Mouse (Mus musculus) urinary bladder, adult 2 months (tissue): ENCODE measurements at regions not wholly inside any gene's neighbourhood (a gene's known extent, or its start where the extent isn't known, plus 50 kb on each side); places are given as distances from the start of the nearest gene placed in this dataset.
"Not testable (repeated sequence)": the region's sequence is repeated elsewhere in the genome, so short reads cannot be mapped to it uniquely, and the experiment has no call there.

Source experiments
- DNase-seq: peaks from one replicate; pipeline ENCODE4 v3.0.0; 2022; ENCODE audit warnings: low spot score

- no peak for DNase-seq
Observed at GRCm38 (mm10) chr13:39566491-39566890, 605.8 kb upstream of the Slc35b3 start.

DNA sequence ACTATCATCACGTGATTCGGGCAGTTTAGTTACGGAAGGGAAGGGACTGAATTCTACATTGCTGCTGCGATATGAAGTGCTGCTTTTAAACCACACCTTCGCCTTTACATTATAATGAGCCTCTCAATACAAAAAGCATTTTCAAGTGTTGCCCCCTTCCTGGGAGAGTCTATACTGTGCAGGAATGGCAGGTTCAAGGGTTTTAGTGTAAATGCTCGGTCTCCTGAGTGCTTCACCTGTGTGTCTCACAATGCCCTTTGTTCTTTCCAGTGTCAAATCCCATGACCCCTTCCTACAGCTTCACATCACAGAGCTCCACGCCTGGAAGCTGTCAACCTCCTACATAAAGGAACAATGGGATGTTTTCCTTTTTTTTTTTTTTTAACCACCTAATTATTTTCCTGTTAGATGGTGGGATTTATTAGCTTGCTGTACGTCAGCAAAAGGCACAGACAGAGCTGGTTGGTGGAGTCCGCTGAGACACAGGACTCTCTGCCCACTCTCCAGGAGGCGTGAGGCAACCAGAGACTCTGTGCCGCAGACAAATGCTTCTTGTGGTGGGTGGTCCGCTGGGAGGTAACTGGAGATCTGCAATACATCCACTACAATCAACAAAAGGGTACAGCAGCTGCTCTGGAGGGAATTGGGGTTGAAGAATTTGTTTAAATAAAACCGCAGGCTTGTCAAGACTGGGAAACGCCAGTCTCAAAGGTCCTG, 577.2 kb upstream of the Slc35b3 start:
- DNase-seq, result no peak

DNA sequence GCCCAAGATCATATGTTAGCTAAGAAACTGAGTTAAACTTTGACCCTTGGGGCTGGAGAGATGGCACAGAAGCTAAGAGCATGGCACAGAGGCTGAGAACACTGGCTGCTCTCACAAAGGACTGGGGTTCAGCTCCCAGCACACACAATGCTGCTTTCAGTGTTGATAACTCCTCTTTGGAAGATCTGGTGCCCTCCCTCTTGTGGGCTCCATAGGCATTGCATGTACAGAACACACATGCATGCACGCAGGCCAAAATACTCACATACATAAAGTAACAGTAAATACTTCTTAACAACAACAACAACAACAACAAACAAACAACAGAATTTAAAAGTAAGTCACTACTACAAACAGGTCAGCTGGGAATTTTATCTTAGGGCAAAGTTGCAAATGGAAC, 565.8 kb upstream of the Slc35b3 start:
- DNase-seq, result no peak

GRCm38 (mm10) chr13:39523856-39524301, 563.2 kb upstream of the Slc35b3 start:
- DNase-seq, result no peak

DNA sequence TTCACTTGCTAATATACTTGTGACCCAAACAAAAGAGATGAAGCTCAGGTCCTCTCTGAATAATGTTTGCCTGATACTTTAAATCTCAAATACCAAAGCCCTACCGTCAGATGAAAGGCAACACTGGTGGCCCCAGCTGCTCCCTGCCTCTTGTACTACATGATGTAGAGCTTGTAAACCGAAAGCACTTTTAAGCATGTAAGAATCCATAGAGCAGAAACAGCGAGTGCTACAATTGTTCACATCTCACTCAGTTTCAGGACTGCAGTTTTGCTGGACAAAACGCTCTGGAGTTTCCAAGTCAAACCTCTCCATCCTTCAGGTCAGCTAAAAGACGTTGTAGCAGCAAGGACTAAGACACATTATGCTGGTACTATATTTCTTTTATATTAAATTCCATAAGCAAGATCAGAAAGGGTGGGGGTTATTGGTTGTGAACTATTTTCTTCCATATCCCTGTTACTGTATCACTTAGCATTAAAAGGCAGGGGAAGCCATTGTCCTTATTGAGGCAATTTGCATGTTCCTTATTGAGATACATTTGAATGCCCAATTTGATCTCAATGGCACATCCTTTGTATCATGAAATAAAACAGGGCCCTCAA, 562.7 kb upstream of the Slc35b3 start:
- no peak for DNase-seq

DNA sequence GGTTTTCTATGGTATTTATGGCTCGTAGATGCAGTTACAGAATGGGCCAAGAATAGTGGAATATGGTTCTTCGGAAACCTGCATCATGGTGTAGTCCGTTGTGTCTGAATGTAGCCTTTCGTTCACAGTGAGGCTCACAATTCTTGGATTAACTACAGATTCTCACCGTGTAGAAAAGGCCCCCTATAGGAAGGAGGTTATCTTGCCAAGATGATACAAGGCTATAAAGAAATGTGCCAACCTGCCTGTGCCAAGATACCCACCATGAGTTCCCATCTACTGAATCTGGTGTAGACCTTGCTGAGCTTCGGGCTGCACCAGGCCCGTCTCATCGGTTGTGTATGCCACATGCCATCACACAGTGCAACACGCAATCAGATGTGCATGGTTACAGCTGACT, 560.2 kb upstream of the Slc35b3 start:
- no peak for DNase-seq

- no peak for DNase-seq
Observed at GRCm38 (mm10) chr13:39516106-39516505, 555.4 kb upstream of the Slc35b3 start.

DNA sequence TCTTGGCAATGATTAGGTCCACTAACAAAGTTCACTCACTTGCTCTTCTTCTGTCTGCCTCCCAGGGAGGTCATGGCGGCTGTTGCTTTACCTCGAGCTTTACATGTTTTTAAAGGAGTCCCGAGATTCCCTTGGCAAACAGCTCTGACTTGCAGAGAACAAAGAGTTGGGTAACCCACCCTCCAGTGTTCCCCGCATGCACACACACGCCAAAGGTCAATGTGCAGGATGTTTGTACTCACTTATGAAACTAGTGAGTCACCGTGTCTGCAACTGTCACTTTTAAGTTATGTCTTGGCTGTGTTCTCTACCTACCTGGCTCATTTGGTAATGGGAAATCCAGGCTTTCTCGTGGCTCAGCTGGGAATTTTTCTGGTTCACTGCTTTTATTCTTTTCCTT, 529.1 kb upstream of the Slc35b3 start:
- DNase-seq, result no peak

DNA sequence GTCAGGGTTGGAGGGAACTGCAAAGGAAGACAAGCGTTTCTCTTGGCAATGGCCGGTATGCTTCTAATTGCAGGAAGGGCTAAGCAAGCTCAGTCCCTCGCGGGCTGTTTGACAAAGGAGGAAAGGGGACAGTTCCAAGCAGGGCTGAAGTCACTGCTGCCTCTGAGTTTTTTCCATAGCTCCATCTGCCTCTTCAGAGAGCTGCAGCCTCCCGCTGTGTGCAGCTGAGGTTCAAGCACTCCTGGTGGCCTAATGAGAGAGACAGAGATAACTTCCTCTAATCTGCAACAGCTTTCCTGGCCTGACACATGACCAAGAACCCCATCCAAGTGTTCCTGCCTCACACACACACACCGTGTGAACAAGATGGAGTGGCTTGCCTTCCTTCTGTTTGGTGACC, 511.9 kb upstream of the Slc35b3 start:
- no peak for DNase-seq

GRCm38 (mm10) chr13:39441799-39442198, 481.1 kb upstream of the Slc35b3 start:
- DNase-seq, result no peak

DNA sequence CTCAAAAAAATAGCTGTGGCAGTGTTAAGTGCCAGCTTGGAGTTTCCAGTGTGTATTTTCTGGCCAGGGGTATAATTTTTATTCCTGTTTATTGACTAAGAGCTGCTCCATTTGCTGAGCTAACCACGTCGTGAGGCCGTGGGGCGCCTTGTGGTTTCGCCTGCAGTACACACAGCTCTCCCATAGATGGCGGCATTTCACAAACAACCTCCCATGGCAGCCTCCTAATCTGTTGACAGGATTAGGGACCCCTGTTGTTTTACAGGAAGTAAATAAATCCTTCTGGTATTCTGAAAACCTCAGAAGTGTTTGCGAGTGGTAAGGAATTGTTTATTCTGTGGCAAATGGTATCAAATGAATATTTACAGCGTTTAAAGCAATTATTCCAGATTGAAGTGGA, 480.2 kb upstream of the Slc35b3 start:
- peak; percentile 24 for DNase-seq

- DNase-seq, result no peak
Observed at GRCm38 (mm10) chr13:39440336-39440735, 479.7 kb upstream of the Slc35b3 start.

GRCm38 (mm10) chr13:39427996-39428395, 467.3 kb upstream of the Slc35b3 start:
- no peak for DNase-seq

DNA sequence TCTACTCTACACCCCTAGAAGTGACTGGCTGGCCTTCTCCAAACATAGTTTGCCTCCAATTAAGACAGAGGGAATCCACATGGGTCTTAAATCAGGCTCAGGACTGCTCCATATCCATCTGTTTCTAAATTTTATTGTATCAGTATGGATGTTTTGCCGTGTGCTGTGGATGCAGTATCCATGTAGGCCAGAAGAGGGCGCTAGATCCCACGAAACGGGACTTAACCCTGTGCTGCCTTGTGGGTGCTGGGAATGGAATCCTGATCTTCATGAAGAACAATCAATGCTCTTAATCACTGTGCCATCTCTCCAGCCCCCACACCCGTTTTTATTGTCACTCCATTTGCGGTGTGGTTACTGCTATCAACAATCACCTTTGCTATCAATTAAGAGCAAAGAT, 465.3 kb upstream of the Slc35b3 start:
- DNase-seq, result no peak

DNA sequence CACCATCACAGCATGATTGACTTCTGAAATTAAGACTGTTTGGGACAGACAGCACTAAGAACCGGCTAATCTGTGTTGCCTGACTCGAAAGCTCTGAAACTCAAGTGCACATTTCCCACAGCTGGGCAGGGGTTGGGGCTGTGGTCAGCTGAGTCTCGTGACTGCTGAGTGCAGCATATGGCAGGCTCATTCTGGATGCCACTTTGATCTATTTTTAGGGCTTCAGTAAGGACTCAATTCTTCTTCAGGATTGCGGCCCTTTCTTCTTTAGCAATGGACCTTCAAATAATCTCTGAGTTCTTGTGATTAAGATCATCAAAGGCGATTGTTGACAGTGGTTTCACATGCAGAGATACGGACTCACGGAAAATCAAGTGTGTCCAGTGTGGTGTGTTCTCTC, 457.5 kb upstream of the Slc35b3 start:
- no peak for DNase-seq

- DNase-seq, result no peak
Observed at GRCm38 (mm10) chr13:39411471-39412251, 451.0 kb upstream of the Slc35b3 start.

- no peak for DNase-seq
Observed at GRCm38 (mm10) chr13:39392589-39392988, 431.9 kb upstream of the Slc35b3 start.

- DNase-seq, result not testable (repeated sequence)
Observed at GRCm38 (mm10) chr13:39392151-39392550, 431.5 kb upstream of the Slc35b3 start.

DNA sequence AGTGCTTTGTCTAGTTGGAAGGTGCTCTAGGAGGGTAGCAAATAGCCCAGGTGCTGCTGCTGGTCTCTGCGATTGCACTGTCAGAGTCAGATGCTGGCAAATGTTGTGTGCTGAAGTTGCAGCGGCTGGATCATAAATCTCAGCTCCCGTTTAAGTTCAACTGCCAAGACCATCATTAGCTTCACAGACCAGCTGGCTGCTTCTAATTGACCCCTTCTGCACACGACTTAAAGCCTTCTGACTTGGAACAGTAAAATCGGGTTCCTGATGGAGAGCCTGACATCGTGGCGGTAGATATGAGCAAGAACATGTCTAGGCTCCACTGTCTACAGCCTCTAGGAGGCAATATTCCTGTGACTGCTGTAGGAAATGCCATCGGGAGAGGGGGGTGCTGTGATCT, 416.0 kb upstream of the Slc35b3 start:
- no peak for DNase-seq

DNA sequence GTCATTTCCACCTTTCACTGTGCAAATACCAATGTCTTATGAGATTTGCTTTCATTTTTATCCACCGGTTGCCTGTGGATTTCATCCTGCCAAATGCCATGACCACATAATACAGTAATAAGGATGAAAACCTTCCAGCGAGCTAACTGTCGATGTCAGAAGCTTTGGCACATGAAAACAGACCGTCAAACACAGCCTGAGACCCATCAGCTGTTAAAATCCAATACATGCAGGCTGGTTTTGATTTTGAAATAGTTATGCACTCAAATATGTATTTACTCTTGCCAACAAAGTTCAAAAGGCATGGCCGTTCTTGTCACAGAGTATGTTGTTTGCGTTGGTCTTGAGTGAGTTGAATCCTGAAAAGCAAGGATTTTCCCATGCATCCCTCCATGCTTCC, 415.6 kb upstream of the Slc35b3 start:
- DNase-seq, result no peak

- DNase-seq, result no peak
Observed at GRCm38 (mm10) chr13:39372565-39372964, 411.9 kb upstream of the Slc35b3 start.

DNA sequence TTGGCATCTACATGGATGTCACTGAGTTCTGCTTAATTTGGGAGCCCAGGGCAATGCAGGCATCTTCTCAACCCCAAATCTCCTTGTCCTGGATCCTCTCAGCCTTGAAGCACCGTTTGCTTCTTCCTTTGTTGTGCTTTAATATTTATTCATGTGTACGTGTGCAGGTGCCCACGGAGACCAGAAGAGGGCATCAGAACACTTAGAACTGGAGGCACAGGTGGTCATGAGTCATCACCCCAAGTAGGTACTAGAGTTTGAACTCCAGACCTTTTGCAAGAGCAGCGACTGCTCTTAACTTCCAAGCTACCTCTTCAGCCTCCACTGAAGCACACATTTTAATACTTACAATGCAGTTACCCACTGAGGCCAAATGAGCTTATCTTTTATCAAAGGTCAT, 403.0 kb upstream of the Slc35b3 start:
- no peak for DNase-seq

DNA sequence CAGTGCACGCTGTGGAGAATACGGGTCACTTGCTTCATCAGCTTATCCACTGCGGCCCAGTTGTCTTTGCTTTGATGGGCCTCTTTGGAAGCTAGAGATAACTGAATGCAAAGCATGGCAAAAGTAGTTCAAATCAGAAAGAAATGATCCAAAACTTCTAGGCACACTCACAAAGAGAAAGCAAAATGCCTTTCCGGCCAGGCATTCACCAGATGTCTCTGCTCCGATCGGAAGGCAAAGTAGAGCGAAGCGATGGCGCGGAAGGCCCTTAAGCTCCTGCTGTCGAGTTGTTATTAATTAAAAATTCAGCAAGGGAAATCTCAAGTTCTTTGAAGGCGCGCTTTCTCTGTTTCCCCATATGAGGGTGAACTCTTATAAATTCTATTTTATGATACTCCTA, 401.9 kb upstream of the Slc35b3 start:
- no peak for DNase-seq
